Mouse (Mus musculus): ENCODE measurements at regions not wholly inside any gene's neighbourhood (a gene's known extent, or its start where the extent isn't known, plus 50 kb on each side); places are given as distances from the start of the nearest gene placed in this dataset.

- WGBS = 76% methylated on average over 5 of the region's 5 CpGs
- peaks cover 7% of the 10 kb centered on the region for H3K27me3 ChIP-seq (replicated peaks)
- ATAC-seq (ENCODE audit: extremely low read depth, insufficient number of reproducible peaks, low FRiP score, low TSS enrichment) = no peak
- no peak overlapping the region for H3K4me3 ChIP-seq
- H3K4me2 ChIP-seq = no peak overlapping the region
- no peaks in the 10 kb centered on the region for H3K9me3 ChIP-seq
- H3K9ac ChIP-seq = no peak overlapping the region
- H3K4me1 ChIP-seq = peaks cover 17% of the 10 kb centered on the region
- H3K27ac ChIP-seq (replicated peaks) = no peak overlapping the region
- H3K36me3 ChIP-seq = no peaks in the 10 kb centered on the region
Measured at GRCm38 (mm10) chr11:117538732-117539131, 54.6 kb downstream of the Gm11733 start.

GRCm38 (mm10) chr11:117540609-117541008, 56.4 kb downstream of the Gm11733 start:
- no peak overlapping the region for H3K4me2 ChIP-seq
- no peak overlapping the region; the same call in 1 of the 2 replicates for H3K9ac ChIP-seq
- H3K27ac ChIP-seq (replicated peaks) = no peak overlapping the region
- H3K36me3 ChIP-seq = no peaks in the 10 kb centered on the region
- no peaks in the 10 kb centered on the region for H3K9me3 ChIP-seq
- H3K4me1 ChIP-seq = peaks cover 13% of the 10 kb centered on the region
- no peak for ATAC-seq (ENCODE audit: extremely low read depth, insufficient number of reproducible peaks, low FRiP score, low TSS enrichment)
- H3K27me3 ChIP-seq (replicated peaks) = peaks cover 7% of the 10 kb centered on the region
- WGBS = 52% methylated on average over 5 of the region's 5 CpGs
- H3K4me3 ChIP-seq = no peak overlapping the region

GRCm38 (mm10) chr11:117541205-117541884, 57.2 kb downstream of the Gm11733 start:
- Histone ChIP-seq H3K9ac (no peak overlapping the region), H3K27me3 (replicated peaks) (peaks cover 14% of the 10 kb centered on the region), H3K27ac (replicated peaks) (no peak overlapping the region), H3K4me1 (peaks cover 13% of the 10 kb centered on the region), H3K4me2 (no peak overlapping the region), H3K36me3 (no peaks in the 10 kb centered on the region), H3K9me3 (no peaks in the 10 kb centered on the region), H3K4me3 (no peak overlapping the region)
- WGBS = 9% methylated on average over 6 of the region's 6 CpGs
- ATAC-seq (ENCODE audit: extremely low read depth, insufficient number of reproducible peaks, low FRiP score, low TSS enrichment) = no peak

- WGBS = 30% methylated on average over 6 of the region's 6 CpGs
- Histone ChIP-seq H3K9ac (no peak overlapping the region), H3K4me2 (no peak overlapping the region), H3K27ac (replicated peaks) (no peak overlapping the region), H3K4me3 (no peak overlapping the region), H3K27me3 (replicated peaks) (peaks cover 16% of the 10 kb centered on the region), H3K36me3 (no peaks in the 10 kb centered on the region), H3K9me3 (no peaks in the 10 kb centered on the region), H3K4me1 (peaks cover 13% of the 10 kb centered on the region)
- no peak for ATAC-seq (ENCODE audit: extremely low read depth, insufficient number of reproducible peaks, low FRiP score, low TSS enrichment)
Measured at GRCm38 (mm10) chr11:117543191-117543590, 59.0 kb downstream of the Gm11733 start.

GRCm38 (mm10) chr11:117544507-117544906, 60.3 kb downstream of the Gm11733 start:
- Histone ChIP-seq H3K9ac (no peak overlapping the region), H3K27ac (replicated peaks) (no peak overlapping the region), H3K4me2 (no peak overlapping the region), H3K4me1 (peaks cover 13% of the 10 kb centered on the region), H3K9me3 (no peaks in the 10 kb centered on the region), H3K36me3 (no peaks in the 10 kb centered on the region), H3K4me3 (no peak overlapping the region), H3K27me3 (replicated peaks) (peaks cover 16% of the 10 kb centered on the region)
- WGBS = 34% methylated on average over 6 of the region's 6 CpGs
- ATAC-seq (ENCODE audit: extremely low read depth, insufficient number of reproducible peaks, low FRiP score, low TSS enrichment) = no peak

- peaks cover 13% of the 10 kb centered on the region for H3K4me1 ChIP-seq
- 45% methylated on average over 3 of the region's 3 CpGs for WGBS
- no peak overlapping the region for H3K9ac ChIP-seq
- H3K27me3 ChIP-seq (replicated peaks) = peaks cover 13% of the 10 kb centered on the region
- H3K4me2 ChIP-seq = no peak overlapping the region
- no peaks in the 10 kb centered on the region for H3K36me3 ChIP-seq
- H3K9me3 ChIP-seq = no peaks in the 10 kb centered on the region
- ATAC-seq (ENCODE audit: extremely low read depth, insufficient number of reproducible peaks, low FRiP score, low TSS enrichment) = no peak
- H3K4me3 ChIP-seq = no peak overlapping the region
- H3K27ac ChIP-seq (replicated peaks) = no peak overlapping the region
Measured at GRCm38 (mm10) chr11:117544926-117545325, 60.8 kb downstream of the Gm11733 start.

GRCm38 (mm10) chr11:117551926-117552325, 67.8 kb downstream of the Gm11733 start:
- H3K9me3 ChIP-seq = no peaks in the 10 kb centered on the region
- H3K9ac ChIP-seq = no peak overlapping the region
- 92% methylated on average over 5 of the region's 5 CpGs for WGBS
- no peaks in the 10 kb centered on the region for H3K4me1 ChIP-seq
- ATAC-seq (ENCODE audit: extremely low read depth, insufficient number of reproducible peaks, low FRiP score, low TSS enrichment) = no peak
- H3K36me3 ChIP-seq = no peaks in the 10 kb centered on the region
- H3K4me3 ChIP-seq = no peak overlapping the region
- H3K27me3 ChIP-seq (replicated peaks) = no peaks in the 10 kb centered on the region
- no peak overlapping the region for H3K27ac ChIP-seq (replicated peaks)
- H3K4me2 ChIP-seq = no peak overlapping the region

- H3K4me1 ChIP-seq = no peaks in the 10 kb centered on the region
- no peaks in the 10 kb centered on the region for H3K9me3 ChIP-seq
- no peak for ATAC-seq (ENCODE audit: extremely low read depth, insufficient number of reproducible peaks, low FRiP score, low TSS enrichment)
- 83% methylated on average over 8 of the region's 8 CpGs for WGBS
- H3K4me3 ChIP-seq = no peak overlapping the region
- H3K27ac ChIP-seq (replicated peaks) = no peak overlapping the region
- H3K36me3 ChIP-seq = no peaks in the 10 kb centered on the region
- H3K4me2 ChIP-seq = no peak overlapping the region
- no peaks in the 10 kb centered on the region for H3K27me3 ChIP-seq (replicated peaks)
- H3K9ac ChIP-seq = no peak overlapping the region
Measured at GRCm38 (mm10) chr11:117552430-117552969, 68.3 kb downstream of the Gm11733 start.

- Histone ChIP-seq H3K27ac (replicated peaks) (no peak overlapping the region), H3K4me1 (no peaks in the 10 kb centered on the region), H3K4me3 (no peak overlapping the region), H3K9ac (no peak overlapping the region), H3K4me2 (no peak overlapping the region), H3K9me3 (no peaks in the 10 kb centered on the region), H3K27me3 (replicated peaks) (no peaks in the 10 kb centered on the region), H3K36me3 (no peaks in the 10 kb centered on the region)
- 48% methylated on average over 10 of the region's 10 CpGs for WGBS
- ATAC-seq (ENCODE audit: extremely low read depth, insufficient number of reproducible peaks, low FRiP score, low TSS enrichment) = no peak
Measured at GRCm38 (mm10) chr11:117554111-117554510, 69.9 kb downstream of the Gm11733 start.

GRCm38 (mm10) chr11:117557474-117558381, 73.6 kb downstream of the Gm11733 start:
- Histone ChIP-seq H3K4me3 (no peak overlapping the region), H3K36me3 (no peaks in the 10 kb centered on the region), H3K9ac (no peak overlapping the region), H3K4me2 (no peak overlapping the region), H3K9me3 (0 out of 2 replicates have a peak, but pooled peaks cover 3% of the 10 kb centered on the region), H3K27me3 (replicated peaks) (no peaks in the 10 kb centered on the region), H3K4me1 (no peaks in the 10 kb centered on the region), H3K27ac (replicated peaks) (peak overlapping the region; percentile 3; the same call in 1 of the 2 replicates)
- ATAC-seq (ENCODE audit: extremely low read depth, insufficient number of reproducible peaks, low FRiP score, low TSS enrichment) = no peak; the same call in 1 of the 2 replicates
- WGBS = 69% methylated on average over 16 of the region's 16 CpGs

GRCm38 (mm10) chr11:117559839-117560238, 75.7 kb downstream of the Gm11733 start:
- no peak overlapping the region for H3K9ac ChIP-seq
- ATAC-seq (ENCODE audit: extremely low read depth, insufficient number of reproducible peaks, low FRiP score, low TSS enrichment) = no peak
- H3K9me3 ChIP-seq = 0 out of 2 replicates have a peak, but pooled peaks cover 6% of the 10 kb centered on the region
- no peak overlapping the region for H3K27ac ChIP-seq (replicated peaks)
- H3K36me3 ChIP-seq = no peaks in the 10 kb centered on the region
- no peaks in the 10 kb centered on the region for H3K27me3 ChIP-seq (replicated peaks)
- no peaks in the 10 kb centered on the region for H3K4me1 ChIP-seq
- H3K4me3 ChIP-seq = no peak overlapping the region
- H3K4me2 ChIP-seq = no peak overlapping the region
